Mouse (Mus musculus): ENCODE data around the gene Ccdc34. TPM values are rescaled to one million over a fixed set of nuclear protein-coding genes. Genes with fewer than 3 reads are reported as not detected.

Gene Ccdc34
- polyA plus RNA-seq, 1 experiment from 2014 or later = 28.3 TPM

DNA sequence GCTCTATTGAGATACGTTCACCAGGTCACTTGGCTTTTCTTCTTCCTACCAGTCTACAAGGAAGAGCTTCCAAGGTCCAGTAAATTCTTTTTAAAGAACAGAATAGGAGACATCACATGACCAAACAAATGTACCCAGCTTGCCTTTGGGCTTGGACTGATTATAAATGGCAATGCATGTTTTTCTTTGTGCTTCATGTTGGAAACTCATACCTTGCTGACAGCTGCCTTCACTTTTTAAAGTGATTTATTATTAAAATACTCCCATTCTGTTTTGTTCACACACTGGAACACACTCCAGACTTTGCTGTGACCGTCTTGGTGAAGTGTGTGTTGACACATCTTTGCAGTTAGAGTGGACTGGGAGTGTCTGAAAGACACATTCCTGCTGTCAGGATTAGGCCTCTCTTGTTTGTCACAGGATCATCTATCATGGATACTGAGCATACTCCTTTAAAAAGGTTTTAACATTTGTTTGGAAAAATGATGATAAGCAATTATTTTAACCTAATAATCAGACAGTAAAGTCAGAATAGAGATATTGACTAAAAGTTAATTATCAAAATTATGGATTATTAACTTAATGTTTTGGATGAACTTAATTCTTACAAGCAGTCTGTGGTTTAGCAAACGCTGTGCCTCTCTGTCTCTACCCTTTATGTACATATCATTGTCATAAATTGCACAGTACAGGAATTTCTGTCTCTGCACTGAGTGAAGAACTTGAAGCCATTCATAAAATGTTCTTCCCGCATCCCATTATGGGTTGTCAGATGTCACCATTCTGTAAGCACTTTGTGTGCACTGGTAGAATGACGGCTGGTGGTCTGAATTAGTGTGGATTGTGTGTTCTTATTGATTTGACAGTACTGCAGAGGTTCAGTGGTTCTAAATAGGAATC is 25.5 kb downstream of the Ccdc34 start:
- H3K9ac ChIP-seq (replicated peaks) = no peak overlapping the region
- no peaks in the 10 kb centered on the region for H3K27me3 ChIP-seq (replicated peaks)
- H3K36me3 ChIP-seq = 0 out of 2 replicates have a peak, but pooled peaks cover 5% of the 10 kb centered on the region
- H3K4me1 ChIP-seq = no peaks in the 10 kb centered on the region
- ATAC-seq (ENCODE audit: low FRiP score) = no peak
- 68% methylated on average over 5 of the region's 5 CpGs for WGBS
- no peak overlapping the region for H3K4me2 ChIP-seq
- no peak overlapping the region for H3K27ac ChIP-seq (replicated peaks)
- no peaks in the 10 kb centered on the region for H3K9me3 ChIP-seq (replicated peaks)
- no peak overlapping the region for H3K4me3 ChIP-seq (replicated peaks)

DNA sequence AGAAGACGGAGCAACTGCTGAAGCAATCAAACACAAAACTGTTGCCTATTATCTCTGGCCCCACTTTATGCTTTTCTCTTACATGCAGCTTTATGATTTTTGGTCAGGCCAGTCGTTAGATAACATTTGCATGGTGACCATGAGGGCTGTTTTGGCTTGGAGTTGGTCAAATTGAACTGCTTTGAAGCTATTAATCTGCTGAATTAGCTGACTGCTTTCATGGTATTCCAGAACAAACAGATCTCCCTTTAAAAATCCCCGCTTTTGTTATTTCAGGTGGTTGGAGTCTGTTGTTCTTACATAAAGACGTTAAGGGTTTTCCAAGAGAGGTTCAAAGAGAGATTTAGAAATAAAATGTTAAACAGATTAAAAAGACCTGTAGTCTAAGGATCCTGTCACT is 40.8 kb downstream of the Ccdc34 start:
- no peak for ATAC-seq (ENCODE audit: low FRiP score)
- H3K4me1 ChIP-seq = no peaks in the 10 kb centered on the region
- WGBS = 74% methylated on average over 4 of the region's 4 CpGs

DNA sequence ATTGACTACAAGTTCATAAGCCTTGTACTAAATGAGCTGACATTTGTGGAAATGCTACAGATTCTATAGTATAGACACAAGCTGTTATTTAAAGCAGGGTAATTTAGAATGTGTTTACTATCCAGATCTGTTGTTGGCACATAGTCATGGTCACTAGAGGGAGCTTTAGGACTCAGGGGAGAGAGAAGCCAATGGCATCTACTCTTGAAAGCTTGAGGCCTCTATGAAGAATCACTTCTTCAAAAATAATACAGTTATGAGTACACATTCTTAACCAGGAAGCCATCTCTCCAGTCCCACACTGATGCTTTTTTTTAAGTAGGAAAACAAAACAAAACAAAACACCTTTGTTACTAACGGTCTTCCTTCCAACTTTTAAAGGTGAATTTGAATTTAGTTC is 45.5 kb downstream of the Ccdc34 start:
- H3K27ac ChIP-seq (replicated peaks) = no peak overlapping the region
- H3K27me3 ChIP-seq (replicated peaks) = no peaks in the 10 kb centered on the region
- H3K4me3 ChIP-seq (replicated peaks) = no peak overlapping the region
- H3K9me3 ChIP-seq (replicated peaks) = no peaks in the 10 kb centered on the region
- H3K9ac ChIP-seq (replicated peaks) = no peak overlapping the region
- no peak overlapping the region for H3K4me2 ChIP-seq
- ATAC-seq (ENCODE audit: low FRiP score) = no peak
- H3K4me1 ChIP-seq = no peaks in the 10 kb centered on the region
- 88% methylated on average over 1 of the region's 1 CpGs for whole genome bisulfite sequencing
- H3K36me3 ChIP-seq = no peaks in the 10 kb centered on the region

More for the DNA sequence above, 40.8 kb downstream of the Ccdc34 start:
- no peak overlapping the region for H3K9ac ChIP-seq (replicated peaks)
- no peak overlapping the region for H3K4me2 ChIP-seq
- no peak overlapping the region for H3K27ac ChIP-seq (replicated peaks)
- H3K27me3 ChIP-seq (replicated peaks) = no peaks in the 10 kb centered on the region
- no peaks in the 10 kb centered on the region for H3K36me3 ChIP-seq
- H3K9me3 ChIP-seq (replicated peaks) = no peaks in the 10 kb centered on the region
- H3K4me3 ChIP-seq (replicated peaks) = no peak overlapping the region

DNA sequence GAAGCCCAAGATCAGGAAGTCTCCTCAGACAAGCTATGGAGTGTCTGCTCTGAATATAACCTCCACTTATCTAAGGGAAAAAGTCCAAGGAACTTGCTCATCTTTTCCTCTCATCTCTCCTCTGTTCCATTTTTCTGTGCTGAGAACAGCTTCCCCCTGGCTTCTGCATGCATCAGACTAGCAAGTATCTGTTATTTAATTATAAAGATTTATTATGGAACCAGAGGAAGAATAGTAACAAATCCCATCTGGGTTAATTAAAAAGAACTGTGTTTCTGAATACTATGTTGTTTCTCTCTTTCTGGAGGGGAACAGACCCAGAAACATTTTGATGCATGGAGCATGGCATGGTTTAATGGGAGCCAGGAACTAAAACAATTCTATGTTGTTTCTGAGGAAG is 51.3 kb downstream of the Ccdc34 start:
- Histone ChIP-seq H3K4me1 (no peaks in the 10 kb centered on the region), H3K9me3 (replicated peaks) (no peaks in the 10 kb centered on the region), H3K9ac (replicated peaks) (no peak overlapping the region), H3K4me2 (no peak overlapping the region), H3K36me3 (no peaks in the 10 kb centered on the region), H3K27me3 (replicated peaks) (no peaks in the 10 kb centered on the region), H3K27ac (replicated peaks) (0 out of 2 replicates have a peak overlapping the region, but pooled peaks have one; percentile 5), H3K4me3 (replicated peaks) (no peak overlapping the region)
- ATAC-seq (ENCODE audit: low FRiP score) = no peak

DNA sequence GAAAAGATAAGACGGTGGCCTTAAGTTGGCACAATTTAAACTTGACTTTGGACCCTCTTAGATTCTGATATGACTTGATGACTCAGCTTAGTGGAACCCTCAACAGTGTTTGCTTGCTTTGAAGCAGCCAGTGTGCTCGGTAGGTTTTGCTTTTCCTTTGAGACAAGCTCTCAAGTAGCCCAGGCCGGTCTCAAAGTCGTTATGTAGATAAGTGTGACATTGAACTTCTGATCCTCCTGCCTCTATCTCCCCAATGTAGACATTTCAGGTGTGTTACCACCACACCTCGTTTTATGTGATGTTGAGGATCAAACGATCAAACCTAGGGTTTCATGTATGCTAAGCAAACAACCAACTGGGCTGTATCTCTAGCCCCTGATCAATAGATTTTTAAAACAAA is 55.4 kb downstream of the Ccdc34 start:
- no peak for ATAC-seq (ENCODE audit: low FRiP score)
- no peak overlapping the region for H3K9ac ChIP-seq (replicated peaks)
- H3K36me3 ChIP-seq = no peaks in the 10 kb centered on the region
- WGBS = 88% methylated on average over 6 of the region's 6 CpGs
- no peaks in the 10 kb centered on the region for H3K27me3 ChIP-seq (replicated peaks)
- H3K4me2 ChIP-seq = no peak overlapping the region
- H3K9me3 ChIP-seq (replicated peaks) = no peaks in the 10 kb centered on the region
- H3K4me1 ChIP-seq = no peaks in the 10 kb centered on the region
- H3K27ac ChIP-seq (replicated peaks) = no peak overlapping the region
- H3K4me3 ChIP-seq (replicated peaks) = no peak overlapping the region

DNA sequence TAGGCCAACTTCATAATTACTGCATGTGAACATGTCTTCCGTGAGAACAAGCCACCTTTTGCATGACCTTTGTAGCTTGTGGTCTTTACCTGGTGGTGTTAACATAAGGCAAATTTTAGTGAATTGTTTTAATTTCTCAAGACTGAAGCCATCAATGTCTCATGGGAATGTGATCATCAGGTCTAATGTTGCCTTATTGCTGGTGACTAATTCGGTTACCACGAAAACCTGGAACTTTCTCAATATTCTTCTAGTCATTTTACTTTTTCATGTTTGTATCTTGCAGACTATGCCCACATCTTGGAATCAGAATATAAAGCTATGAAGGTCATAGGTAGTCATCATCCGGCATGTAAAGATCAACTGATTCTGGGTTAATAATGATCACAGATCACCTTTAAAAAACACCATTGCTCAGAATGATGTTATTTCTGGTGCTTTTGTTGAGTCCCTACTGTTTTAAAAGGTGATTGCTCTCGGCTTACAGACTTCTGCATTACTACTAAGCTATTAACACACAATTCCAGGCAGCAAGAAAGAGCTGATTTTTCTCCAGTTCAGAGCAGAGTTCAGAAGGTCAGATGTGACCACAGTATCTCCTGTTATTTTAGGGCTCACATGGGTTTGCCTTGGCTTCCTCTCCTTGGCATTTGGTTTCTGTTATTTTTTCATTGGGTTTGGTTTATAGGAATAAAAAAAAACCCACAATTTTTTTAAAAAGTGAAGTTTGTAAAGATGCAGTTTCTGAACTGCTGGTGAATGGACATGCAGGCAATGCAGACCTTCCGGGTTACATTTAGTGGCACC is 57.2 kb downstream of the Ccdc34 start:
- Histone ChIP-seq H3K9me3 (replicated peaks) (no peaks in the 10 kb centered on the region), H3K4me2 (no peak overlapping the region), H3K27me3 (replicated peaks) (no peaks in the 10 kb centered on the region), H3K9ac (replicated peaks) (no peak overlapping the region), H3K4me3 (replicated peaks) (no peak overlapping the region), H3K27ac (replicated peaks) (no peak overlapping the region), H3K36me3 (no peaks in the 10 kb centered on the region), H3K4me1 (no peaks in the 10 kb centered on the region)
- no peak for ATAC-seq (ENCODE audit: low FRiP score)
- WGBS = 94% methylated on average over 6 of the region's 6 CpGs

DNA sequence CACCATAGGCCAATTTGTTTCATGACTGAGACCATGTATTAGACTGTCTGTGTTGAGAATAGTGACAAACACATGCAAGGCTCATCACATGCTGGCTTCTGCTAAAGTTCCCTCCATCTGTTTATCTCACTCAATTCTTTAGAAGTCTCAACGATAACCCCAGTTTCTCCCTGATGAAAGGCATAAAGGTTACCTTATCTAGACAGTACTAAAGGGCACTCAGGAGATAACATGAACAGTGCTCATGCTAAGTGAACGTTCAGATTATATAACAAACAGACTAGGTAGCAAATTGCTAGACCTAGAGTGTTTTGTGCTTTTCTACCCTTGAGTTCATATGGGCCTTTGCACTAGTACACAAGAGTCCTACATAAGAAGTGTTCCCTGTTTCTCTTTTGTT is 59.6 kb downstream of the Ccdc34 start:
- H3K27me3 ChIP-seq (replicated peaks) = no peaks in the 10 kb centered on the region
- no peak overlapping the region for H3K4me2 ChIP-seq
- ATAC-seq (ENCODE audit: low FRiP score) = no peak
- H3K9me3 ChIP-seq (replicated peaks) = no peaks in the 10 kb centered on the region
- H3K9ac ChIP-seq (replicated peaks) = no peak overlapping the region
- no peak overlapping the region for H3K4me3 ChIP-seq (replicated peaks)
- H3K27ac ChIP-seq (replicated peaks) = no peak overlapping the region
- H3K36me3 ChIP-seq = no peaks in the 10 kb centered on the region
- WGBS = 83% methylated on average over 2 of the region's 2 CpGs
- H3K4me1 ChIP-seq = no peaks in the 10 kb centered on the region

DNA sequence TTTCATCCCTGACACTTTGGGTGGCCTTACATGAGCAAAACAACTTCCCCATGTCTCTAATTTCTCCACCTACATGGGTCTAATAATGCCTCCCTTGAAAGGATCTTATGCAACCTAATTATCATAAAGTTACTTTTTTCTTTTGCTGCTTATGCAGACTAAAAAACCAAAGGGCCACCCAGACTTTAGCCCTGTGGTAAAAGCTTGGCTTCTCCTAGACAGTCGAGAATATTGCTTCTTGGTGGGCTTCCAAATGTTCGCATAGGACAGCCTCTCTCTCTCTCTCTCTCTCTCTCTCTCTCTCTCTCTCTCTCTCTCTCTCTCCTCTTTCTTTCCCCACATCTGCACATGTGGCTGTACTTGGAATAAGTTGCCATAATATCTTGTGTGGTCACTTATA is 60.0 kb downstream of the Ccdc34 start:
- no peaks in the 10 kb centered on the region for H3K4me1 ChIP-seq
- H3K9ac ChIP-seq (replicated peaks) = no peak overlapping the region
- H3K4me2 ChIP-seq = no peak overlapping the region
- 94% methylated on average over 2 of the region's 2 CpGs for WGBS
- no peaks in the 10 kb centered on the region for H3K9me3 ChIP-seq (replicated peaks)
- no peak overlapping the region for H3K4me3 ChIP-seq (replicated peaks)
- H3K36me3 ChIP-seq = no peaks in the 10 kb centered on the region
- no peaks in the 10 kb centered on the region for H3K27me3 ChIP-seq (replicated peaks)
- no peak overlapping the region for H3K27ac ChIP-seq (replicated peaks)
- no peak for ATAC-seq (ENCODE audit: low FRiP score)

DNA sequence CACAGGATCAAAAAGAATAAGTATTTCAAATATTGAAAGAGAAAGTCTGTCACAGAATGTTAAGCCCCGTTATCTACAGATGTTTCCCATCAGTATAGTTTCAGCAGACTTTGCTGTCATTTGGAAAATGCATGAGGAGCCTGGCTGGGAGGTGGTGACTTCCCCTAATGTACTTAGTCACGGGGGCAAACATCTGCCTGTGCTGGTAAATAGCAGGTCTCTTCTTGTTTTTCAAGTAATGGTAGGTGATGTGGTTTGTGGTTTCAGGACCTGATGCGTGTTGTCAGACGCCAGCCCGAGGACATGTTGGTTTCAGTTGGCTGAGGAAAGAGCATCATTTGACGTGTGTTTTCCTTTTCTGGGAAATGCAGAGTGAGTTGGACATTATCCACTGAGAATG is 62.9 kb downstream of the Ccdc34 start:
- Histone ChIP-seq H3K27me3 (replicated peaks) (no peaks in the 10 kb centered on the region), H3K4me2 (no peak overlapping the region), H3K4me1 (no peaks in the 10 kb centered on the region), H3K27ac (replicated peaks) (no peak overlapping the region), H3K9me3 (replicated peaks) (no peaks in the 10 kb centered on the region), H3K36me3 (no peaks in the 10 kb centered on the region), H3K9ac (replicated peaks) (no peak overlapping the region), H3K4me3 (replicated peaks) (no peak overlapping the region)
- WGBS = 89% methylated on average over 6 of the region's 6 CpGs
- no peak for ATAC-seq (ENCODE audit: low FRiP score)

DNA sequence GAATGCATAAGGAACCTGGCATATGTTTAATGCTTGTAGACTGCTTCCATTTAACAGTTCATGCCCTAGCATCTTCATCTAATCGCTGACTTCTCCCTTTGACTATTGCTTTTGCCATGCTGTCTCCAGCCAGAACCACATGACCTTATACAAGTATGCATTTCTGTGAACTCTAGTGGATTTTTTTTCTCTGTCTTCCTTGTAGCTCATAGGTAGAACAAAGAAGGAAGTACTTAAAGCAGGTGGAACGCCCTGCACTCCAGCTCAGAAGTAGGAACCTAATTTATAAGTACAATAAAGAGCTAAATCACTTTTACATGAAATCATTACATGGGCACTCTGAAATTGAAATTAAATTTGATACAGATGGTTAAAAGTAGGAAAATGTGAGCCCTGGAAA is 65.4 kb downstream of the Ccdc34 start:
- Histone ChIP-seq H3K4me3 (replicated peaks) (no peak overlapping the region), H3K27ac (replicated peaks) (no peak overlapping the region), H3K4me2 (no peak overlapping the region), H3K27me3 (replicated peaks) (no peaks in the 10 kb centered on the region), H3K4me1 (no peaks in the 10 kb centered on the region), H3K9me3 (replicated peaks) (no peaks in the 10 kb centered on the region), H3K9ac (replicated peaks) (no peak overlapping the region), H3K36me3 (no peaks in the 10 kb centered on the region)
- no peak for ATAC-seq (ENCODE audit: low FRiP score)
- 89% methylated on average over 2 of the region's 2 CpGs for WGBS

DNA sequence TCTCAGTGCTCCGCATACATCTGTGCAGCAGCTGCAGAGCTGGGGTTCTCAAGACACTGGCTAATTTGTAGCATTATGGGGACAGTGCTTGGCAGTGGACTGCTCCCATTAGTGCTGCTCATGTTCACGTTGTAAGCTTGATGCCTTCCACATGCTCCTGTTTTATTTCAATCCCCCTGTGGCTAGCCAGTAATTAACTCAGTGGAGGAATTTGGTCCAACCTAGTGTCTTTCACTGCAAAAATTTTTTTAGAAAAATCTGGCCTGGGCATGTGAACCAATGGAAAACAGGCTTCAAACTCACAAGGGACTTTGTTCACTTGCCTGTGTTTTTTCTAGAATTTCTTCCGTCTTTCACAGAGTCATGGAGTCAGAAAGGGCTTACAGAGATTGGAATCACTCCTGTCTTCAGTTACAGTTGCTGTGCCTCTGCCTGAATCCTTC is 68.1 kb downstream of the Ccdc34 start:
- H3K27me3 ChIP-seq (replicated peaks) = no peaks in the 10 kb centered on the region
- no peak for ATAC-seq (ENCODE audit: low FRiP score)
- H3K9me3 ChIP-seq (replicated peaks) = no peaks in the 10 kb centered on the region
- H3K4me3 ChIP-seq (replicated peaks) = no peak overlapping the region
- no peak overlapping the region for H3K4me2 ChIP-seq
- no peak overlapping the region for H3K27ac ChIP-seq (replicated peaks)
- H3K36me3 ChIP-seq = no peaks in the 10 kb centered on the region
- no peak overlapping the region for H3K9ac ChIP-seq (replicated peaks)
- WGBS = 65% methylated on average over 3 of the region's 3 CpGs
- H3K4me1 ChIP-seq = no peaks in the 10 kb centered on the region

DNA sequence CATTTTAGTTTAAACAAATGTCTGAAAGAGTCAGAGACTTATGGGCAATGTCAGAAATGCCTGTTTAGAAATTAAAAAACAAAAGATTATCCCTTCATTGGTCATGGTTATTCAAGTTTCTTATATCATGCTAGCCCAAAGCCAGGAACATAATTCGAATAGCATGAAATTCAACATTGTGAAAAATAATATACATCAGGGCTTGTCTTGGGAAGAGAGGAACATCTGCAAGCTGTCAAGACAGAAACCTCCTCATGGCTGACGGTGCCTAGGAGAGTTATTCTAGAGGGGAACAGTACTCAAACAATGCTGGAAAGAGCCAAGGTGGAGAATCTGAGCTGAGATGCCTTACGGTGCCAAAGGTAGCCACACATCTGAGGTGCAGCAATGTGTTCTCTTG is 96.5 kb downstream of the Ccdc34 start:
- no peak for ATAC-seq (ENCODE audit: low FRiP score)
- Histone ChIP-seq H3K27ac (replicated peaks) (no peak overlapping the region), H3K36me3 (no peaks in the 10 kb centered on the region), H3K9me3 (replicated peaks) (no peaks in the 10 kb centered on the region), H3K4me1 (no peaks in the 10 kb centered on the region), H3K4me3 (replicated peaks) (no peak overlapping the region), H3K27me3 (replicated peaks) (no peaks in the 10 kb centered on the region), H3K4me2 (no peak overlapping the region), H3K9ac (replicated peaks) (no peak overlapping the region)
- 92% methylated on average over 3 of the region's 3 CpGs for WGBS

All from neural tube, embryonic 15.5 days (tissue).